Mouse (Mus musculus) heart, embryonic 13.5 days (tissue): ENCODE data around the gene Ank2. TPM values are rescaled to one million over a fixed set of nuclear protein-coding genes. Genes with fewer than 3 reads are reported as not detected.

ENCODE experiments used
- ATAC-seq: fragments of 200-750 bp; cut with Nextera tagmentation; 2 replicates; pipeline ENCODE4 v1.8.0; 2017; ENCODE audit warnings: moderate TSS enrichment; ENCODE audit not compliant: insufficient number of reproducible peaks, low FRiP score, low TSS enrichment; ENCODE audit errors: extremely low read depth
- H3K27ac ChIP-seq: fragments of 300-500 bp; sonication (generic); replicated peaks from 2 replicates; pipeline ENCODE4 v1.5.1; 2015; ENCODE audit warnings: moderate library complexity, mild to moderate bottlenecking, inconsistent platforms
- H3K27me3 ChIP-seq: fragments of 300-500 bp; sonication (generic); replicated peaks from 2 replicates; pipeline ENCODE4 v1.6.1; 2015; ENCODE audit warnings: mild to moderate bottlenecking, inconsistent platforms
- H3K36me3 ChIP-seq: fragments of 300-500 bp; sonication (generic); 2 replicates; pipeline ENCODE4 v1.6.1; 2015; ENCODE audit warnings: mild to moderate bottlenecking, inconsistent platforms
- H3K4me1 ChIP-seq: fragments of 300-500 bp; sonication (generic); 2 replicates; pipeline ENCODE4 v1.6.1; 2015; ENCODE audit warnings: inconsistent platforms
- H3K4me2 ChIP-seq: fragments of 300-500 bp; sonication (generic); 2 replicates; pipeline ENCODE4 v1.6.1; 2015; ENCODE audit warnings: inconsistent platforms, mild to moderate bottlenecking, moderate library complexity
- H3K4me3 ChIP-seq: fragments of 300-500 bp; sonication (generic); 2 replicates; pipeline ENCODE4 v1.5.1; 2015; ENCODE audit warnings: moderate library complexity, mild to moderate bottlenecking, inconsistent platforms
- H3K9ac ChIP-seq: fragments of 300-500 bp; sonication (generic); 2 replicates; pipeline ENCODE4 v1.6.1; 2015; ENCODE audit warnings: inconsistent platforms, mild to moderate bottlenecking, moderate library complexity
- H3K9me3 ChIP-seq: fragments of 300-500 bp; sonication (generic); 2 replicates; pipeline ENCODE4 v1.6.1; 2016; ENCODE audit warnings: inconsistent platforms
- WGBS: fragments of 180-500 bp; shearing (Covaris S2); methylation state at CpG from one replicate; pipeline ENCODE4 v1.1.7; 2015; ENCODE audit warnings: mixed read lengths; 5-methylcytosine and 5-hydroxymethylcytosine counted together
- polyA plus RNA-seq: library from polyadenylated mRNA; unstranded; fragments of >200 nt; fragmentation: Nextera tagmentation; extraction: Ambion mirVana; gene quantifications from 2 replicates; pipeline ENCODE4 v1.2.1, GENCODE M21; 2015

The Ank2 gene
- polyA plus RNA-seq, 1 experiment from 2014 or later = 27.6 TPM

GRCm38 (mm10) chr3:127281390-127281789, 217.8 kb downstream of the Ank2 start:
- H3K27ac ChIP-seq = no peak overlapping the region
- WGBS = 89% methylated on average over 3 of the region's 3 CpGs
- no peaks in the 10 kb centered on the region for H3K27me3 ChIP-seq
- no peak overlapping the region for H3K4me2 ChIP-seq
- H3K4me3 ChIP-seq = no peak overlapping the region
- ATAC-seq = no peak
- H3K9ac ChIP-seq = no peak overlapping the region
- H3K36me3 ChIP-seq = no peaks in the 10 kb centered on the region
- H3K9me3 ChIP-seq = peaks cover 3% of the 10 kb centered on the region; the same call in 1 of the 2 replicates
- no peaks in the 10 kb centered on the region for H3K4me1 ChIP-seq

- no peaks in the 10 kb centered on the region for H3K36me3 ChIP-seq
- no peak overlapping the region for H3K4me3 ChIP-seq
- peaks cover 3% of the 10 kb centered on the region; the same call in 1 of the 2 replicates for H3K9me3 ChIP-seq
- no peak overlapping the region for H3K27ac ChIP-seq
- no peaks in the 10 kb centered on the region for H3K4me1 ChIP-seq
- no peak overlapping the region for H3K9ac ChIP-seq
- no peak overlapping the region for H3K4me2 ChIP-seq
- H3K27me3 ChIP-seq = no peaks in the 10 kb centered on the region
- ATAC-seq = no peak
Observed at GRCm38 (mm10) chr3:127280376-127280775, 218.8 kb downstream of the Ank2 start.

DNA sequence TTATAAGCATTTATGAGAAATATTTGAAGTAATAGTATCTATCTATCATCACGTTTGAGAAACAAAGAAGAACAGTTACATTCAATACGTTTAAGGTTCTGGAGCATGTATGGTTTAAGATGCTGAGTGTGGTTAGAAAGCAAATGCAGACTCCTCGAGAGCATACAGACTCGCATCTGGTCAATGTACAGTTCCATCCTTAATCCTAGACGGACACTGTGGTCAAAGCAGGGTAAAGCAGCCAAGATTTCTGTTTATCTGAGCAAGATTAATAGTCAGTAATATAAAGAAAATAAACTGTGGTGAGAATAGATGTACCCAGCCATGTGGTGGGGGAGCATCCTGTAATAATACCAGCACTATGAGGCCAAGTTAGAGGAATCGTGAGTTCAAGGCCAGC, 223.2 kb downstream of the Ank2 start:
- no peaks in the 10 kb centered on the region for H3K36me3 ChIP-seq
- peaks cover 3% of the 10 kb centered on the region; the same call in 1 of the 2 replicates for H3K9me3 ChIP-seq
- H3K27me3 ChIP-seq = no peaks in the 10 kb centered on the region
- no peak for ATAC-seq
- H3K4me1 ChIP-seq = peaks cover 5% of the 10 kb centered on the region; the same call in 1 of the 2 replicates
- H3K9ac ChIP-seq = no peak overlapping the region
- no peak overlapping the region for H3K4me3 ChIP-seq
- WGBS = 76% methylated on average over 6 of the region's 6 CpGs
- no peak overlapping the region for H3K27ac ChIP-seq
- H3K4me2 ChIP-seq = no peak overlapping the region

GRCm38 (mm10) chr3:127272801-127273200, 226.3 kb downstream of the Ank2 start:
- no peak for ATAC-seq
- Histone ChIP-seq H3K9me3 (no peaks in the 10 kb centered on the region), H3K4me1 (peaks cover 11% of the 10 kb centered on the region), H3K4me3 (no peak overlapping the region), H3K4me2 (no peak overlapping the region), H3K36me3 (no peaks in the 10 kb centered on the region), H3K27me3 (no peaks in the 10 kb centered on the region), H3K9ac (no peak overlapping the region), H3K27ac (no peak overlapping the region)
- WGBS = 81% methylated on average over 12 of the region's 12 CpGs

DNA sequence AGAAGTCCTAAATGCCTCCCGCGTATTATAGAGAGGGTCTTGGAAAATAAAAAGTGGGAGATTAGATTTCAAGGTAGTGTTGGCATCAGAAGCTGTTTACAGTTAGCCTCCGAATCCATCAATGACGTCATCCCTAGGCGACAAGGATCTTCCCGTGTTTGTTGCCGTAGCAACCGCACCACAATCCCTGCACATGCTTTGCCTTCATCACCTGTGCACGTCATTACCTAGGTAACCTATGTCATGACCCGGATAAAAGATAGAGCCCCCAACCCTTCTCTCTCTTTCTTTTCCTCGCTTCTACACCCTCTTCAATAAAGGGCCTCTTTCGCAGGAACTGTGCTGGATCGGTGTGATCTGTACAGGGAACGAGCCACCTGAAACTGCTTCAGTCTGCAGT, 229.5 kb downstream of the Ank2 start:
- Histone ChIP-seq H3K4me1 (peaks cover 11% of the 10 kb centered on the region), H3K9ac (no peak overlapping the region), H3K9me3 (no peaks in the 10 kb centered on the region), H3K36me3 (no peaks in the 10 kb centered on the region), H3K27ac (no peak overlapping the region), H3K4me2 (no peak overlapping the region), H3K4me3 (no peak overlapping the region), H3K27me3 (no peaks in the 10 kb centered on the region)
- 78% methylated on average over 14 of the region's 14 CpGs for WGBS
- no peak for ATAC-seq

- H3K27ac ChIP-seq = no peak overlapping the region
- ATAC-seq = no peak
- no peaks in the 10 kb centered on the region for H3K9me3 ChIP-seq
- no peaks in the 10 kb centered on the region for H3K27me3 ChIP-seq
- no peak overlapping the region for H3K4me2 ChIP-seq
- no peak overlapping the region for H3K4me3 ChIP-seq
- 58% methylated on average over 6 of the region's 6 CpGs for WGBS
- no peak overlapping the region for H3K9ac ChIP-seq
- peaks cover 11% of the 10 kb centered on the region for H3K4me1 ChIP-seq
- H3K36me3 ChIP-seq = no peaks in the 10 kb centered on the region
Observed at GRCm38 (mm10) chr3:127267846-127268245, 231.3 kb downstream of the Ank2 start.

DNA sequence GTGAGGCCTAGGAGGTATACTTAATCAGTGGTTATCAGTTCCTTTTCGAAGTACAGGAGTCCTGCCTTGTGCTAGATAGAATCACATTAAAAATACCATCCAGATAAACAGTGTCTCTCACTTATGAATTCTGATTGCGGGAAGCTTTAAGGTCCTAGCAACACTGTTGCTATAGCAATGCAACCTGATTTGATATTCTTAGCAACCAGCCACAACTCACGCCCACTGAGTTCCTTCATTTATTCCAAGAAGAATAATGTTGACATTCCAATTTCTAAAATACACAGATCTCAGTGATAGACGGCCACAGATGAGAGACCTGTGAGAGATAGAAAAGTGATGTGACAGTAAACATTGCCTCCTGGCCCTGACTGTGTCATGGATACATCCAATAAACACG, 233.4 kb downstream of the Ank2 start:
- Histone ChIP-seq H3K27me3 (no peaks in the 10 kb centered on the region), H3K4me1 (peaks cover 6% of the 10 kb centered on the region), H3K9me3 (no peaks in the 10 kb centered on the region), H3K27ac (no peak overlapping the region), H3K9ac (no peak overlapping the region), H3K4me2 (no peak overlapping the region), H3K4me3 (no peak overlapping the region), H3K36me3 (no peaks in the 10 kb centered on the region)
- WGBS = 67% methylated on average over 5 of the region's 5 CpGs
- no peak for ATAC-seq

DNA sequence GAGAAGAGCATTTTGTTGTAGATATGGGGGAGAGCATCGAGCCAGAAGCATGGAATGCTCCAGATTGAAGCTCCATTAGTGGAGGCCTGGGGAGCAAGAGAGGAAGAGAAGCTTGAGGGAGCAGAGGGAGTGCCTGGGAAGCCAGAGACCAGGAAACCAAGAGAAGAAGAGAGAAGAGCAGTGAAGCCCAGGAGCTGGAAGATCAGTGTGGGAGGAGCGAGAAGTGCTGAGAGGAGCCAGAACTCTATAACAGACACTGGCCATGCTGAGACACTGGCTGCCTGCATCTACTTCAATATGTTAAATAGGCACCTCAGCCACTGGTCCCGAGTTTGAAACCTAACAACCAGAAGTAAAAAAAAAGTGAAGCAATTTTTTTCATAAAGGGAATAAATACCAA, 234.0 kb downstream of the Ank2 start:
- 63% methylated on average over 3 of the region's 3 CpGs for WGBS
- no peak overlapping the region for H3K4me3 ChIP-seq
- H3K27ac ChIP-seq = no peak overlapping the region
- no peak overlapping the region for H3K9ac ChIP-seq
- no peak overlapping the region for H3K4me2 ChIP-seq
- H3K4me1 ChIP-seq = peaks cover 6% of the 10 kb centered on the region
- H3K36me3 ChIP-seq = no peaks in the 10 kb centered on the region
- H3K9me3 ChIP-seq = no peaks in the 10 kb centered on the region
- H3K27me3 ChIP-seq = no peaks in the 10 kb centered on the region
- no peak for ATAC-seq

DNA sequence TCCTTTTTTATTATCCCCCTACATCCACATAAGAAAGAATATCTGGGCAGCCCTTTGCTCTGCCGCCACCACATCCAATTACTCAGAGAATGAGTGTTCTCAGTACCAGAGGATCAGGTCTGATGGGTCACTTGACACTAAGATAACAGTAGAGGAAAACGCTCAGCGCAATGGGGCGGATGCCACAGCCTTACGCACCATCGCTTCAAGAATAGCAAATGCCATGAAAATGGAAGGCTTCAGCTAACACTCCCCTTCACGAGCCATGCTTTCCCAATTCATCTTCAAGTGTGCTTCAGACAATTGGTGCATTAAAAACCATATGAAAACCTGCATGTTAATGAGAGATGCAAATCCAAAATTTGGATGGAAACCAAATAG, 238.4 kb downstream of the Ank2 start:
- Histone ChIP-seq H3K4me2 (no peak overlapping the region), H3K27me3 (no peaks in the 10 kb centered on the region), H3K9ac (no peak overlapping the region), H3K36me3 (no peaks in the 10 kb centered on the region), H3K9me3 (no peaks in the 10 kb centered on the region), H3K4me1 (peaks cover 12% of the 10 kb centered on the region), H3K4me3 (no peak overlapping the region), H3K27ac (no peak overlapping the region)
- 42% methylated on average over 7 of the region's 7 CpGs for WGBS
- no peak for ATAC-seq

- H3K9ac ChIP-seq = no peak overlapping the region
- H3K4me2 ChIP-seq = no peak overlapping the region
- peaks cover 12% of the 10 kb centered on the region for H3K4me1 ChIP-seq
- no peaks in the 10 kb centered on the region for H3K36me3 ChIP-seq
- no peaks in the 10 kb centered on the region for H3K9me3 ChIP-seq
- no peak for ATAC-seq
- WGBS = 72% methylated on average over 15 of the region's 15 CpGs
- no peak overlapping the region for H3K27ac ChIP-seq
- no peak overlapping the region for H3K4me3 ChIP-seq
- no peaks in the 10 kb centered on the region for H3K27me3 ChIP-seq
Observed at GRCm38 (mm10) chr3:127260007-127260785, 239.0 kb downstream of the Ank2 start.

DNA sequence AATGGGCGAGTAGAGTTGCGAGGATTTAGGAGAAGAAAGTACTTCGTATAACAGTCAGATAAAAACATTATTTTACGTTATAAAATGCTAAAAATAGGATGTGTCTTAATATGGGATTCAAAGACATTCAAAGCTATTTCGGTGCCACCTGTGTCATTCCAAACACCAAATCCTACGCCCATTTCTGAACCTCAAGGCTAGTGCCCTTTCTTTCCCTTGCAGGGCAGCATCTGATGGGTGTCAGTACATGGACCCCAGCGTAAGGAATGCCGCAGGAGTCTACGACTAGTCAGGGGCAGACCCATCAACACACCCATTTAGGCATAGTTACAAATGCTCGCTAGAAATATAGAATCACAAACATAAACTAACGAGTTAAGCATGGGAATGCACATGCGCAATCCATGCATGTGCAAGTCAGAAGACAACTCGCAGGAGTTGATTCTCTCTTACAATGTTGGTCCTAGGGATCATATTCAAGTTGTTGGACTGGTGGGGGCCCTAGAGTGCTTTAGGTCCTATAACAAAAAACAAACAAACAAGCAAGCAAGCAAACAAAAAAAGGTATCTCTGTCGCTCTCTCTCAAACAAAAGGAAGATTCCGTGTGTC, 240.6 kb downstream of the Ank2 start:
- Histone ChIP-seq H3K36me3 (no peaks in the 10 kb centered on the region), H3K4me2 (peak overlapping the region; percentile 74), H3K27me3 (no peaks in the 10 kb centered on the region), H3K9ac (no peak overlapping the region), H3K27ac (no peak overlapping the region), H3K9me3 (no peaks in the 10 kb centered on the region), H3K4me1 (peaks cover 12% of the 10 kb centered on the region), H3K4me3 (peak overlapping the region; percentile 57)
- WGBS = 39% methylated on average over 15 of the region's 15 CpGs
- no peak for ATAC-seq

GRCm38 (mm10) chr3:127257969-127258368, 241.2 kb downstream of the Ank2 start:
- Histone ChIP-seq H3K4me3 (peak overlapping the region; percentile 57), H3K27me3 (no peaks in the 10 kb centered on the region), H3K27ac (peak overlapping the region; percentile 86), H3K36me3 (no peaks in the 10 kb centered on the region), H3K4me2 (peak overlapping the region; percentile 74), H3K9ac (peak overlapping the region; percentile 75), H3K4me1 (peaks cover 12% of the 10 kb centered on the region), H3K9me3 (no peaks in the 10 kb centered on the region)
- 1% methylated on average over 18 of the region's 18 CpGs for WGBS
- no peak for ATAC-seq
